Mouse (Mus musculus) layer of hippocampus, adult 9-11 months (tissue): Measurements from ENCODE around the gene Ninl.
"Not testable (repeated sequence)": the region's sequence is repeated elsewhere in the genome, so short reads cannot be mapped to it uniquely, and the experiment has no call there.

Source experiments
- DNase-seq: peaks from one replicate; pipeline ENCODE4 v3.0.0; 2022

Ninl gene

DNA sequence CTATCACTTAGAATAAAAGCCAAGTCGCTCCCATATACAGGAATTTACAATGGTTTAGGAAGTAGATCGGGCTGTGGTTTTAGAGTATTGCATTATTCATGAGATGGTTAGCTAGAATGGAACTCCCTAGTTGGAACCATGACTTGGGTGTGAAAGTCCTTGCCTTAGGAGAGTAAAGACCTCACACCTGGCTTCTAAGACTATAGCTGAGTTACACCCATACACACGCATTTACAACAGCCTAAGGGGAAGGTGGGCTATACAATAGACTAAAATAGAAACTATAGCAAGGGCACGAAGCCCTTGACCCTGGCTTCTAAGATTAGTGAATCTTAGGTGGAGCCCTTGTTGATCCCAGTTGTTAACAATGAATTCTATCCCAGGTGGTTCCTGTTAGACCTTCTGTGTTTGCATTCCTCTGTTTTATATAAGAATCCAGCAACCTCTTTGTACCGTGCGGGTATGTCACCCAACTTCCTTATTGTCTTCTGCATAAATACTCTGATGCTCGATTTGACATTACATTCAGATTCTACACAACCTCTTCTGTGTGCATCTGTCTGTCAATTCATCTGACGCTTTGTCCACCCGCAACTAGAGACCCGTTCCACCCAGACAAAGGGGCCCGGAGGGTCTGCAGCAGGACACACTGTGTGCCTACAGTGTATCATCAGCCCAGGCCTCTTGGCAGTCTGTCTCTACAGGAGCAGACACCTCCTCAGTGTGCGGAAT is 91.1 kb downstream of the Ninl start:
- not testable (repeated sequence) for DNase-seq

DNA sequence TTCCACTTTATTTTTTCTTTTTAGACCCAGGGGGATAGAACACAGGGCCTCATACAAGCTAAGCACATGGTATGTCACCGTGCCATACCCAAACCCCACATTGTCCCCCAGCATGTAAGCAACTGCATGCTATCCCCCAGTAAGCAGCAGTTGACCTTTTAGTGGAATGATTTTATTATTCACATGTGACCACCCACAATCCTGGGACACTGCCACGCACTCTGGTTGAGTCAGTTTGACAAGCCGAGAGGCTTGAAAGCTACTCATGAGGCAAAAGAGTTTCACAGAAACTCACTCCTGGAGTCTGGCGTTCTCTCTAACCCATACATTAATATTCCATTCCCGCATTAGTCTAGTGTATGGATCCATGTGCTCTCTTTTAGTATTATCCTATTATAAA is 91.8 kb downstream of the Ninl start:
- DNase-seq: not testable (repeated sequence)

DNA sequence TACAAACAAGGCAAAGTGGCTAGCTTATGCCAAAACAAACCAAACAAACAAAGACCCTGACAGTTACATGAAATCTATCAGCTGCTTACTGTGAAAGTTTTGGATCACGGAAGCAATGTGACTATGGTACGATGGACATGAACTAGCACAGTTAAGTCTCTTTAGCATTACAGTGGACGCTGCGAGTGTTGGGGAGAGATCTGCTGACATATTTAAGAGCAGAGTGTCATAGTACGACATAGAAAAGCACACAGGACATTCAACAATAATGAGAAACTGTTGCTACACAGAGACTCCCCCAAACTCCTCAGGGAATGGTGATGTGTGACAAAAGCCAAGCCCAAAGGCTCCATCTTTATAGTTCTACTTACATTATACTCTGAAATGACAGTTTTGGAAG is 95.2 kb downstream of the Ninl start:
- DNase-seq: no peak

DNA sequence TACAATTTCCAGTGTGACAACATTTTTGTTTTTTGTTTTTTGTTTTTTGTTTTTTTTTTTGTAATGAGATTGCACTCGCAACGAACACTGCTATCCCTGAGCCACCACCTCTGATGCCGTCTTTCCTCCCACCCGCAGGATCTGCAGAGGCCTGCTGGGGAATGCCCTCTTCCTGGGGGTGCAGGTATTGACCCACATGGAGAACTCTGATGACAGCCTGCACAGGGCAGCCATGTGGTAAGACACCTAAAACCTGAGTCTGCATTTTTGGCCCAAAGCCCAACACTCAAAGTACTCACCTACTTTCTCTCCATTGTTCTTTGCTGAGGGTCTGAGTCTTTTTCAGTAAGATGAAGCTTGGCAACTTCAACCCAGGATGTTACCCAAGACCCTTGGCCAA is 104.5 kb downstream of the Ninl start:
- no peak for DNase-seq

DNA sequence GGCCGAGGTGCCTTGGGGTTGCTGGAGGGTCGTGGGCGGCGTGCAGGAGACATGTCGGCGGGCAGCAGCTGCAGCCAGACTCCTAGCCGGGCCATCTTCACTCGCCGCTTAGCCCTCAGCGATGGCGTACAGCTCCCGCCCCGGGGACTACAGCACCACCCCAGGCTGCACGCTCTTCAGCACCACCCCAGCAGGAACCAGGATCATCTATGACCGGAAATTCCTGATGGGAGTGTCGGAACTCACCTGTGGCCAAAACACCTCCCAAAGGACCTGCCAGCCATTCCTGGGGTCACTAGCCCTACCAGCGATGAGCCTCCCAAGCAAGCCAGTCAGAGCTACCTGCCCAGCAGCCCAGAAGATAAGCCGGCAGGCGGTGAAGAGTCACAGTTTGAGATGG is 105.7 kb downstream of the Ninl start:
- DNase-seq: no peak

DNA sequence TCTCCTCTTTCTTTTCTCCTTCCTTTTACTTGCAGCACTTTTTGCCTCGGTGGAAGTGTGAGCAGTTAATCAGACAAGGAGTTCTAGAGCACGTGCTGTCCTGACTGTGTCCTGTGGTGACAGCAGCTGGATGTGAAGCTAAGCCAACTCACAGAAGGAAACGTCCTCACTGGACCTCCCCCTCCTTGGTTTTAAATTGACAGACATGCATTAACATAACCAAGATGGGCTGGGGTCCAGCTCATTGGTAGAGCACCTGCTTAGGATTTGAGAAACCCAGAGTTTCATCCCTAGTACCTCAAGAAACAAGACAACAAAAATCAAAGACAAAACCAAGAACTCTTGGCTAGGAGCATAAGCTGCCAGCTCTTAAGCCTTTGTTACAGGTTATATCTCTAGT is 108.4 kb downstream of the Ninl start:
- DNase-seq: no peak

DNA sequence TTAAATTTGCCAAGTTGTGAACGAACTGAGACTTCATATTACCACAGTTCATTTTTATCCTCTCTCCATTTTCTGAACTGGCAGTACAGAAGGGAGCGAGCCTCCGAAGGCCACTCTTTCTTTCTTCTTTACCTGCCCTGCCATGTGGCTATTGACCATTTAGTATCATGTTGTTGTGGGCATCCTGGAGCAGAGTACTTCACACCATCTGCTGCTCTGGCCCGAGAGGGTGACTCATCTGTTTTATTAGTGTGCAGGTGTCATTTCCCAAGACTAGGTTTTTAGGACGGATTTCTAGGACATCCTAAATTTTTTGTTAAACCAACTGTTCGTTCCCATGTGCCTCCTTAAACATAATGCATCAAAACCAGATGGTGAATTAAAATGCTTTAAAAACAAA is 110.0 kb downstream of the Ninl start:
- no peak for DNase-seq

DNA sequence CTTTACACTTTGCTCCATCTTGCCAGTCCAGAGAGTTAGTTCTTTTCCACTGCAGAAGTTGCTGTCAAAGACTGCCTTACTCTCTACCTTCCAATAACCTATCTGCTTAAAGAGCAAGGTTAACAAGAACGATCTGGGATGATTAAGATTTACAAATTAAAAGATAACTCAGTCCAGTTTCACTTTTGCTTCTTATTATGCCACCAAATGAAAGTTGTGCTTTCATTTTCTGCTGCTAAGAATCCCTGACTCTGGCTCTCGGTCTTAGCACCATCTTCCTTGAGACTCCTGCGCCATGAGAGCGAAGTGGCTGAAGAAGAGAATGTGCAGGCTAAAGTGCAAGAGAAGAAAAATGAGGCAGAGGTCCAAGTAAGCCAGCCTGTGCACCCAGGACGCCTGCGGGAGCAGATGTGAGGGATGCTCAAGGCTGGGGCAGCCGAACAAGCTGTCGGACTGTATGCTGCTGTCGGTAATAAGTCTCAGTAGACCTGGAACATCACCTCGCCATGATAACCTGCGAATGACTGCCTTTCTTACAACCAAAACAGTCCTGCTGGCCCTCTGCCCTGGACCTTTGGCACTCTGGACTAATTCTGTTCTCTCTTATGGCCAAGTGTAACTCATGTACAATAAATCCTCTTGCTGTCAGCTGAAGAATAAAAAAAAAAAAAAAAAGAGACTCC is 112.0 kb downstream of the Ninl start:
- no peak for DNase-seq

DNA sequence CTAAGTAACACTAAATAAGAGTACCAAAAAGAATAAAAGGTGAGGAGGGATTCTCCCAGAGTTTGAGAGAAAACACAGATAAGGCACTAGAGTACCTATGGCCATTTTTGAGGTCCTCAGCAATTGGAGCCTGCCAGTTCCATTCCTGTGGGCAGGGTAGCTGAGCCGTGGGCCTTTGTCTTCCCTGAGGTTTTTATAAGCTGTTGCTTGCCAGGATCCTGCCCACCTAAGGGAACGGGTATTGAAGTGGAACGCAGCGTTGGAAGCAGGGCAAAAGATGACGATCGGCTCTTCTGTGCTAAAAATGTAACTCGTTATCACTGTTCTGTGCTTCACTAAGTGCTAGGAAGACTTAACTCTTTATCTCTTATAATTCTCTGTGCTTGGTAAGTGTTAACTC is 115.7 kb downstream of the Ninl start:
- no peak for DNase-seq

DNA sequence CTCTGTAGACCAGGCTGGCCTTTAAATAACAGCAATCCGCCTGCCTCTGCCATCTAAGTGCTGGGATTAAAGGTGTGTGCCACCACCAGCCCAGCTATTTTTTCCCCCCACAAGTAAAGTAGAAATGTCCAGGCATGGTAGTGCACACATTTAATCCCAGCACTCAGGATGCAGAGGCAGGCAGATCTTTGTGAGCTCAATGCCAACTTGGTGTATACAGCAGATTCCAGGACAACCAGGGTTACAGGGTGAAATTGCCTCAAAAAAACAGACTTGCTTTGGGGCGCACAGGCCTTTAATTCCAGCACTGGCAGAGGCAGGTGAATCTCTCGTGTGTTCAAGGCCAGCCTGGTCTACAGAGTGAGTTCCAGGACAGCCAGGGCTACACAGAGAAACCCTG is 116.2 kb downstream of the Ninl start:
- DNase-seq: no peak

DNA sequence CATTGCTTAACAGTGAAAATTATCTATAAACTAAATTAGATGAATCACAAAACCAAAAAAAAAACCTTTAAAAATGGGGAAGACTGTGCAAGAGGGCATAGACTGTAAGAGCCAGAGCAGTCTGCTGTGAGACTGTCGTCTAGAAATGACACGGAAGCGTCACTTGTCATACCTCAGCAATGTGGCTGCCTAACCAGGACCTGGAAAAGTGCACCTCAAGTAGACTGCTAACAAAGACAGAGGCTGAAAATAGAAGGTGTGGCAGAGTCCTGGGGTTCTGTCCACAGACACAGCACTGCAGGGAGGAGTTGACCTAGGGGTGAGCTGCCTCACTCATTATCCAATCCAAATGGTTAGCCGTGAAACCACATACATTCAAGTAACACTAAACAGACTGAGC is 117.0 kb downstream of the Ninl start:
- no peak for DNase-seq

DNA sequence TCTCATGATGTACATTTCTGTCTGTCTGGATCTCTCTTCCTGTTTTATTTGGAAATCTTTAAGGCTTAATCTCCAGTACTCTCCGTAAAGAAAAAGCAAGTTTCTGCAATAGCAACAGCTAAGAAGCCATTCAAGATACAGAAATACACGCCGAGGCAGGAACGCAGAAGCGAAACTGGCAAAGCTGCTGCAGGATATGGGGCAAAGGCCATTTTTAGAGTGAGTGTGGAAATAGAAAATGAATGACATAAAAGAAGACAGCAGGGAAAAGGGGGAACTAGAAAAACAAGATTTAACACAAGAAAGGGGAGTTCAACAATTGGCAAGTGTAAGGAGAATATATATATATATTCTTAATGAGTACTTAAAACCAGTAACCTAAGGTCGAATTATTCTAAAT is 117.5 kb downstream of the Ninl start:
- peak; percentile 47 for DNase-seq

DNA sequence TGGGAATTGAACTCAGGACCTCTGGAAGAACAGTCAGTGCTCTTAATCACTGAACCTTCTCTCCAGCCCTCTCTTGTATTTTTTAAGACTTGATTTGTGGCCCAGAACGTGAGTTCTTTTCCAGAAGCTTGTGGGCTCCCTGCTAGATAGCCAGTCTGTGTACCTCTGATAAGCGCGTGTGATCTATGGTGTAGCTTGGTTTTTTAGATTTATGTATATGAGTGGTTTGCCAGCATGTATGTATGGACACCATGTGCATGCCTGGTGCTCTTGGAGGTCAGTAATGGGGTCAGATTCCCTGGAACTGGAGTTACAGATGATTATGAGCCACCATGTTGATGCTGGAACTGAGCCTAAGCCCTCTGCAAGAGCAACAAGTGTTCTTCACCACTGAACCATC is 118.6 kb downstream of the Ninl start:
- DNase-seq: no peak

DNA sequence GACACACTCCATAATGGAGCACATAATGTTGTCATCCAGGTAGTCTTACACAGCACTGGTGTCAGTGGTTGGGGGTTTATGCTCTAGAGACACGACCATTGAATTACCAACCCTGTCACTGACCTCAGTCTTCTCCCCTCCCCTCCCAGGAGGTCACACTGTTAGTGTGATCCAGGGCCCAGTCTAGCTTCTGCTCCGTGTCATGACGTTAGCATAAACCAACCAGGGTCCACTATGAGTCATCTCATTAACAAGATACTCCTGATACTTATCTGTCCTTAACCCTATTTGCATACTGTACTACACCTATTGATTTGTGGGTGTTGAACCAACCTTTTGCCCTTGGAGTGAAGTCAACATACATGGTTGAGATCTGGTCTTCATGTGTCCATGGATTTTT is 120.5 kb downstream of the Ninl start:
- no peak for DNase-seq

DNA sequence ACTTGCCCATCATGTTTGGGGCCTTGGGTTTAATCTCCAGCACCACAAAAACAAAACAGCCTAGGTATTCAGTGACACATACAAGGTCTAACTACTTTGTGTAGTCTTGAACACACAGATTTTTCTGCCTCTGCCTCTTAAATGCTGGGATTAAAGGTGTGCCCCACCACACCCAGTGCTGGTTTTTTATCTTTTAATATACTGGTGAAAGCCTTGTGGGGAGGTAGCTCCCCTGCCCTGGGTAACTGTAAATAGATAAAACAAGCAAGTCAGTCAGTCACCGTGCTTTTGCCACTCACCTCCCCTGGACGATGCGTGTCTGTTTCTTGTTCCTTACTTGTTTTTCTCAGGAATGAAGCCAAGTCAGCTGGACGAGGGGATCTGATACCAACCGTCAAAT is 123.4 kb downstream of the Ninl start:
- no peak for DNase-seq

DNA sequence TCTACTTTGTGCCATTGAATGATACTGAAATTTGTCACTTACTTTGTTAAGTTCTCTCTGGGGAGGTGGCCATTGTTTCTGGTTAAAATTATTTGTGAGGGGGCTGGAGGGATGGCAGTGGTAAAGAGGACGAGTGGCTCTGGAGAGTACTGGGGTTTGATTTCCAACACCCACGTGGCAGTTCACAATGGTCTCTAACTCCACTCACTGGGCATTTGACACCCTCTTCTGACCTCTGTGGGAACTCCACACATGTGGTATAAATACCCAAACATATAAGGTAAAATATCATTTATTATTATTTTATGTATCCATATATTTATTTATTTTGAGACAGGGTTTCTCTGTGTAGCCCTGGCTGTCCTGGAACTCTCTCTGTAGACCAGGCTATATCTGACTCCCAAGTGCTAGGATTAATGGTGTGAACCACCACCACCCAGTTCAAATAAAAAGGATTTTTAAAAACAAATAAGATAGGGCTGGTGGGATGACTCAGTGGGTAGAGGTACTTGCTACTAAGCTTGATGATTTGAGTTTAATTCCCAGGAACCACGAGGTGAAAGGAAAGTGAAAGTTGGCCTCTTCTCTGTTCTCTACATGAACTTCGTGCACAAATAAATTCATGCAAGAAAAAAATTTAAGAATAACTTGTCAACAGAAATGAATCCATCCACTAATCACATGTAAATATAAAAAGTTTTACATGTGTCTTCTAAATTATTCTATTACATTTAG is 124.2 kb downstream of the Ninl start:
- DNase-seq: no peak

DNA sequence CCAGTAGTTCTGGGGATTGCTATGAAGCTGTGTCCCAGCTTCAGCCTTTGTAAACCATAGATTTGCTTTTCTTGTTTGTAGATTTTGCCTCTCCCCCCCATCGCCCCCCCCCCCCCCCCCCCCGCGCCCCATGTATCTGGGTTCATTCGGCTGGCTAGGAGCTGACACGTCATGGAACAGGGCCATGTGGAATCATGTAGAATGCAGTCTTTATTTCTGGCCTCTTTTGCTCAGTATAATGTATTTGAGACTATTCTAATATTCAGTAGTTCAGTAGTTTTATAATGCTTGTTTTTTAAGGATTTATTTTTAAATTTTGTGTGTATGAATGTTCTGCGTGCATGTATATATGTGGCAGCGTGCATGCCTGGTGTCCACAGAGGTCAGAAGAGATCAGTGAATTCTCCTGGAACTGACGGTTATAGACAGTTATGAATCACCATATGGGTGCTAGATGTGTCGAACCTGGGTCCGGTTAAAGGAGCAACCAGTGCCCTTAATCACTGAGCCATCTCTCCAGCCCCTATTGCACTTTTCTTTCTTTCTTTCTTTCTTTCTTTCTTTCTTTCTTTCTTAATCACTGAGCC is 128.8 kb downstream of the Ninl start:
- no peak for DNase-seq

DNA sequence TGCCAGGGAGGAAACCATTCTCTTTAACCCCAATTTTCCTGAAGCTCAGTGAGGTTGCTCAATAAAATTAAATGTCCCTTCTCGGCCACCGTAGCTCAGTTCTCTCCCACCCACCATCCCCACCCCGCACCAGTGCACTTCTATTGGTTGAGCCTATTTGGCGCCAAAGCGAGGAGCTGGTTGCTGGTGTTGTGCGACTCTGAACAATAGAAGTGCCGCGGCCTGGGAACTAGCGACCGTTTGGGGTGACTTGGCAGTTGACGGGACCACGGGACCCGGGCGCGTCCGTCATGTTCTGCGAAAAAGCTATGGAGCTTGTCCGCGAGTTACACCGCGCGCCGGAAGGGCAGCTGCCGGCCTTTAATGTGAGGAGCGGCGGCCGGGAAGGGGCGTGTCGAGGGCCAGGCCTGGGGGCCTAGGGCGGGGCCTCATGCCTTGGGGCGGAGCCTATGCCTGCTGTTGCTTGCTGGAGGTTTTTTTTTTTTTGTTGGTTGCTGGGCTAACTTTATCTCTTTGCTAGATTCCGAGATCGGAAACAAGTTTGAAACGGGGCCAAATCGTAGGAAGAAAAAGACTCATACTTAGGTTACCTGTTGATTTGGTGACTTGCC is 129.6 kb downstream of the Ninl start:
- peak; percentile 93 for DNase-seq

DNA sequence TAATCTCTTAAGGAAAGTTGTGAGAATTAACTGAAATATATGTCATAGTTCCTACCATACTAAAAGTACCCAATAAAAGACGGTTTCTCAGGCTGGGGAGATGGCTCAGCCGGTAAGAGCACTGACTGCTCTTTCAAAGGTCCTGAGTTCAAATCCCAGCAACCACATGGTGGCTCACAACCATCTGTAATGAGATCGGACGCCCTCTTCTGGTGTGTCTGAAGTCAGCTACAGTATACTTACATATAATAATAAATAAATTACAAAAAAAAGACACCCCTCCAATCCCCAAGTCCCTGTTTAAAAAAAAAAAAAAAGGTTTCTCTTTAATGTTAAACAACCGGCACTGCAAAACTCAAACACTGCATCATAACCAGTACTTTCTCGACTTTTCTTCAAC is 130.3 kb downstream of the Ninl start:
- DNase-seq: not testable (repeated sequence)

DNA sequence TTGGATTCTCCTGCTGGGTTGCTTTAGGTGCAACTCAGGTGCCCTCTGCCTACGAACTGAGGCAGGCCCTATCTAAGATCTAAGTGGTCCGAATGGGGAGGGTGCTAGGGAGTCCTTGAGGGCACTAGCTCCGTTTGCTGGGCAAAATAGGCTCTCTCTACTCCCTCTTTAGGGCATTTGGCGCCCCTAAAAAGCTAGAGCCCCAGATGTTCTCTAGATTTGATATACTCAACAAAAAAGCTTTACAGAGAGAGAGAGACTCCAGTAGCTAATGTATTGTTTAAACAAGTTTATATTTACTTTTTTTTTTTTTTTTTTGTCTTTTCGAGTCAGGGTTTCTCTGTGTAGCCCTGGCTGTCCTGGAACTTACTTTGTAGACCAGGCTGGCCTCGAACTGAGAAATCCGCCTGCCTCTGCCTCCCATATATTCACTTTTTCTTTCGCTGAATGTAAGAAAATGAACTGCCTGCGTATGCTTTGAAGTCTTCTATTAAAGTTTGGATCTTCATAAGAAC is 134.2 kb downstream of the Ninl start, which contains the start of gene Gins1:
TSS of gene Gins1 (plus strand) at position 465 of the 515 bp plus-strand sequence.
- DNase-seq: no peak

DNA sequence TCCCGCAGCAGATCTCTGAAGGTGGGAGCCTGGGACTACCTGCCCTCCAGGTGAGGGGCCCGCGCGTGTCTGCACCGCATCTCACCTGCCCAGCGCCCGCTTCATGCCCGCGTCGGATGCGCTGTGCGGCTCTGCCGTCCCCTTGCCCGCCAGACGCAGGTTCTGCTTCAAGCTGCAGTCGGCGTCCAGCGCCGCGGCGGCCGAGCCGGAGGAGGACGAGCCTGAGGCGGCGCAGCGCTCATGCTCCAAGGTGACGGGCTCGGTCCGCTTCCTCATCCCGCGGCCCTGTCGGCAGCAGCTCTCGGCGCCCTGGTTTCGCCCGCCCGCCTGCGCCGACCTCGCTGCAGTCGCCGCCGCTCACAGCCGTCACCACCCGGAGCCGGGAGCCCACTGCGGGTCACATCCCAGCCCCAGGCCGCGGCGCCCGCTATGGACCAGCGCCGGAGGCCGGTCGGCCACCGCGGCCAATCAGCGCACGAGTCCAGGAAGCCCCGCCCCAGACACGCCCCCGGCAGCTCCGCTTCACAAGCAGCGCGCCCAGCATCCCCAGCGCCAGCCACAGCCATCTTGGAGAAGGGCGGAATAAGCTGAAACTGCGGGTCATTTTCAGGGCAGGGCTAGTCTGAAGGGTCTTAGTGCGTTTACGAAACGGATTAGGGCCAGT is 134.8 kb downstream of the Ninl start, which contains the start of gene Abhd12:
TSS of gene Abhd12 (minus strand) at position 470 of the 664 bp plus-strand sequence.
- peak; percentile 97 for DNase-seq

DNA sequence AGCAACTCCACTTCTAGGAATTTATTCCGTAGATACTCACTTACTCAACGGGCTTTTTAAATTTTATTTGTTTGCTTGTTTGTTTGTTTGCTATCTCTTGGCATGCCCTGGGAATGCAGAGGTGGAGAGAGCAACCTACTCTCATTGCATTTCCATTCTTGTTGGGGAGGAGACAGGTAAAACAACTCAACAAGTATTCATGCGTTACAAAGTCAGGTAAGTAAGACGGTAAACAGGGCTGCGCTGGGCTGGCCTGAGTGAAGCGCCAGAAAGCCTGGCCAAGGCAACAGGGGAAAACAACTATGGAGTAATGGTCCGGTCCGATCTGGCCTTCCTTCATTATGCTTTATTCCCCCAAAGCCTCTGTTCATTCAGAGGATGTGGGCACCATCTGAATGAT is 136.8 kb downstream of the Ninl start:
- DNase-seq: no peak
